Mouse (Mus musculus) heart, embryonic 13.5 days (tissue): ENCODE data around the gene Ten1. TPM values are rescaled to one million over a fixed set of nuclear protein-coding genes. Genes with fewer than 3 reads are reported as not detected.

Source experiments
- ATAC-seq: fragments of 200-750 bp; cut with Nextera tagmentation; 2 replicates; pipeline ENCODE4 v1.8.0; 2017; ENCODE audit warnings: moderate TSS enrichment; ENCODE audit not compliant: insufficient number of reproducible peaks, low FRiP score, low TSS enrichment; ENCODE audit errors: extremely low read depth
- H3K27ac ChIP-seq: fragments of 300-500 bp; sonication (generic); replicated peaks from 2 replicates; pipeline ENCODE4 v1.5.1; 2015; ENCODE audit warnings: moderate library complexity, mild to moderate bottlenecking, inconsistent platforms
- H3K27me3 ChIP-seq: fragments of 300-500 bp; sonication (generic); replicated peaks from 2 replicates; pipeline ENCODE4 v1.6.1; 2015; ENCODE audit warnings: mild to moderate bottlenecking, inconsistent platforms
- H3K36me3 ChIP-seq: fragments of 300-500 bp; sonication (generic); 2 replicates; pipeline ENCODE4 v1.6.1; 2015; ENCODE audit warnings: mild to moderate bottlenecking, inconsistent platforms
- H3K4me1 ChIP-seq: fragments of 300-500 bp; sonication (generic); 2 replicates; pipeline ENCODE4 v1.6.1; 2015; ENCODE audit warnings: inconsistent platforms
- H3K4me2 ChIP-seq: fragments of 300-500 bp; sonication (generic); 2 replicates; pipeline ENCODE4 v1.6.1; 2015; ENCODE audit warnings: inconsistent platforms, mild to moderate bottlenecking, moderate library complexity
- H3K4me3 ChIP-seq: fragments of 300-500 bp; sonication (generic); 2 replicates; pipeline ENCODE4 v1.5.1; 2015; ENCODE audit warnings: moderate library complexity, mild to moderate bottlenecking, inconsistent platforms
- H3K9ac ChIP-seq: fragments of 300-500 bp; sonication (generic); 2 replicates; pipeline ENCODE4 v1.6.1; 2015; ENCODE audit warnings: inconsistent platforms, mild to moderate bottlenecking, moderate library complexity
- H3K9me3 ChIP-seq: fragments of 300-500 bp; sonication (generic); 2 replicates; pipeline ENCODE4 v1.6.1; 2016; ENCODE audit warnings: inconsistent platforms
- WGBS: fragments of 180-500 bp; shearing (Covaris S2); methylation state at CpG from one replicate; pipeline ENCODE4 v1.1.7; 2015; ENCODE audit warnings: mixed read lengths; 5-methylcytosine and 5-hydroxymethylcytosine counted together
- polyA plus RNA-seq: library from polyadenylated mRNA; unstranded; fragments of >200 nt; fragmentation: Nextera tagmentation; extraction: Ambion mirVana; gene quantifications from 2 replicates; pipeline ENCODE4 v1.2.1, GENCODE M21; 2015

The Ten1 gene
- 82.1 and 88.7 TPM in 2 replicates for polyA plus RNA-seq

DNA sequence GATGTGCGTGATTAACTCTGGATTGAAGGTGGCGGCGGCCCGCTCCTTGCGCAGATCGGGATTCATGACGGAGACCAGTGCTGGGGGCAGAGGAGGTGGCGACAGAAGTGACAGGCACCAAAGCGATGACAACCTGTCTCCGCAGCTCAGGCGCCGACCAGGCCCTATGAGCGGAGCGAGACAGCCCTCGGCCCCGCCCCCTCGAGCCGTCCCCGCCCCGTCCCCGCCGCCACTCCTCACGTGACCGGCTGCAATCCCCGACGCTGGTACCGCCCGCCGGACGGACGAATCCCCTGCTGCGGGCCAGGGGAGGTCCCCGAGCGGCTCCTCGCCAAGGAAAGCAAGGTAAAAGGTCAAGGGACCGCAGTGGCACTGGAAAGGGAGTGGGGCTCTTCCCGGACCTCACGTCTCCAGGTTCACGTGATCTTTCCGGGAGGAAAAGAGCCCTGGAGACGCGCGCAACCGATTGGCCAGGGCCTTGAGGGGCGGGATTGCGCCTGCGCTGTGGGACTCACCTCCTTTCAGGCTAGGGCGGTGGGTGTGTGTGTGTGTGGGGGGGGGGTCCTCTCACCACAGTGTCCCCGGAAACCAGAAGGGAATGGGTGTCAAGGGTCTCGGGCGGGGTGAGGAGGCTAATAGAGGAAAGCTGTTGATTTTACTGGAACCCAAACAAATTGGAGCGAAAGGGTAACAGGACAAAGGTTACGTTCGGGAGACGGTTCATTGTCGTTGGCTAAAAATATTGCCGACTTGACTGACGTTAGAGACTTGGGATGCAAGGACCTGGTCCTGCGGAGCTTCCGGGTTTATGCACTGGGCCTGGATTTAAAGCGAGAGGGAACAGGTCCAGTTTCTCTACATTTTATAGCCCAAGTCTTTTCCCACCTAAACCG is at the start of gene Ten1, which contains the start of gene Acox1:
Gene Ten1, plus strand, starts transcription at position 217 of the 893 bp plus-strand sequence.
Gene Acox1, minus strand, starts transcription at position 407 of the 893 bp plus-strand sequence.
- under 1% methylated on average over 62 of the region's 62 CpGs for WGBS
- H3K27me3 ChIP-seq = no peaks in the 10 kb centered on the region
- H3K9me3 ChIP-seq = no peaks in the 10 kb centered on the region
- peak within 1 kb of the TSS; percentile 97 for H3K27ac ChIP-seq
- peak within 1 kb of the TSS; percentile 76 for H3K4me2 ChIP-seq
- ATAC-seq = peak; percentile 96
- peaks cover 39% of the 10 kb centered on the region for H3K36me3 ChIP-seq
- peak within 1 kb of the TSS; percentile 74 for H3K4me3 ChIP-seq
- H3K9ac ChIP-seq = peak within 1 kb of the TSS; percentile 92
- H3K4me1 ChIP-seq = peaks cover 31% of the 10 kb centered on the region

GRCm38 (mm10) chr11:116149341-116149740 is 49.3 kb upstream of the Ten1 start:
- Histone ChIP-seq H3K4me2 (no peak overlapping the region), H3K36me3 (peaks cover 100% of the 10 kb centered on the region), H3K4me3 (no peak overlapping the region), H3K9ac (0 out of 2 replicates have a peak overlapping the region, but pooled peaks have one; percentile 25), H3K27ac (no peak overlapping the region), H3K27me3 (no peaks in the 10 kb centered on the region), H3K9me3 (no peaks in the 10 kb centered on the region), H3K4me1 (0 out of 2 replicates have a peak, but pooled peaks cover 11% of the 10 kb centered on the region)
- no peak for ATAC-seq
- WGBS = 79% methylated on average over 6 of the region's 6 CpGs

DNA sequence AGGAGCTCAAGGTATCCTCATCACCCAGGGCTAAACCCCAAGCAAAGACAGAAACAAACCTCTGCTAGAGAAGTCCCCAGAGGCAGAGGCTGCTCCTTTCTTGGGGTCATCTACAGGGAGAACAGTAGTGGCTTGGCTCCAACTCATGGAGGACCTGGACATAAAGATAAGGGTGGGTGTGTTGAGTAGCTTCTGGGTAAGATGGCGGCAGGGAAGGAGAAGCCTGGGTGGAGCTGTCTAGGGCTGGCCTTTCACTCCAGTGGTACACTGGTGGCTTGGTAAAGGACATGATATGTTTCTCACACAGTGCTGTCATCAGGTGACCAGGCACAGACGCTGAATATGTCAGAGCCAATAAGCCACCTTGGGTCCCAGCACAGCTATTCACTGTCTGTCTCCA is 47.7 kb upstream of the Ten1 start:
- 75% methylated on average over 2 of the region's 2 CpGs for WGBS
- no peak for ATAC-seq
- H3K27ac ChIP-seq = no peak overlapping the region
- H3K36me3 ChIP-seq = peaks cover 100% of the 10 kb centered on the region
- 0 out of 2 replicates have a peak, but pooled peaks cover 11% of the 10 kb centered on the region for H3K4me1 ChIP-seq
- H3K9me3 ChIP-seq = no peaks in the 10 kb centered on the region
- H3K9ac ChIP-seq = no peak overlapping the region
- no peaks in the 10 kb centered on the region for H3K27me3 ChIP-seq
- no peak overlapping the region for H3K4me3 ChIP-seq
- no peak overlapping the region for H3K4me2 ChIP-seq

GRCm38 (mm10) chr11:116161312-116161711 is 37.3 kb upstream of the Ten1 start:
- H3K9ac ChIP-seq = no peak overlapping the region
- peaks cover 6% of the 10 kb centered on the region for H3K4me1 ChIP-seq
- no peak overlapping the region for H3K27ac ChIP-seq
- peaks cover 82% of the 10 kb centered on the region for H3K36me3 ChIP-seq
- H3K27me3 ChIP-seq = no peaks in the 10 kb centered on the region
- no peaks in the 10 kb centered on the region for H3K9me3 ChIP-seq
- ATAC-seq = no peak
- no peak overlapping the region for H3K4me3 ChIP-seq
- H3K4me2 ChIP-seq = no peak overlapping the region
- 69% methylated on average over 12 of the region's 12 CpGs for WGBS

DNA sequence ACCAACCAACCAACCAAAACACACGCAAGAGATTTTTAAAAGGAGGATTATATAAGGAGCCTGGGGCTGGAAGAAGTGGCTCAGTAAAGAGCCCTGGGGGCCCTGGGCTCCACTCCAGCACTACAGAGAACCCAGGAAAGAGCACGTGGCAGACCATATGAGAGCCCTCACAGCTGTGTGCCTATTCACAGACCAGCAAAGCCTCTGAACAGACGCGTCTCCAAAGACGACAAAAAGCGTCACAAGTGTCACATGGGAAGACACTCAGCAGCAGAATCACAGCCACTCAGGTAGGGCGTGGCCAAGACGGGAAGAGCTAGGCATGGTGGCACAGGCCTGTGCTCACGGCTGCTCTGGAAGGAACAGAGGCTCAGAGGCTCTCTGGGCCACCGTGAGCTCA is 36.5 kb upstream of the Ten1 start:
- WGBS = 80% methylated on average over 10 of the region's 10 CpGs
- Histone ChIP-seq H3K4me3 (no peak overlapping the region), H3K36me3 (peaks cover 74% of the 10 kb centered on the region), H3K9ac (no peak overlapping the region), H3K27ac (no peak overlapping the region), H3K9me3 (no peaks in the 10 kb centered on the region), H3K4me1 (peaks cover 14% of the 10 kb centered on the region), H3K4me2 (no peak overlapping the region), H3K27me3 (no peaks in the 10 kb centered on the region)
- no peak for ATAC-seq

DNA sequence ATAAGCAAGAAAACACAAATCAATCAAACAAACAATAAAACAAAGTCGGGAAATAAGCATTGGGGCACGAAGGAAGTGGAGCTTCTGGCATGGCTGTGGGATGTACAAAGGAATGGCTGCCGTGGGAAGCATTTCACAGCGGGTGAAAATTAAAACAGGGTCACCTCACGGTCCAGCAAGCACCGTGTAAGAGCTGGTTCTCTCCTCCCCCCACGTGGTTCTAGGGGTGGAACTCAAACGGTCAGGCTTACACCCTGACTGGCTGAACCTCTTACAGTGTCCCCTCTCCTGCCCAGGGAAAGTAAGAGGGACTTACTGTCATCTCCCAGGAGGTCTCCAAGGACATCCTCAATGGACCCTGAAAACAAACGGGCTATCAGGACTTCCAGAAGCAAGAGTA is 35.7 kb upstream of the Ten1 start:
- H3K4me1 ChIP-seq = peaks cover 17% of the 10 kb centered on the region
- H3K27me3 ChIP-seq = no peaks in the 10 kb centered on the region
- H3K4me3 ChIP-seq = no peak overlapping the region
- no peak overlapping the region for H3K27ac ChIP-seq
- no peak for ATAC-seq
- no peak overlapping the region for H3K4me2 ChIP-seq
- H3K9ac ChIP-seq = no peak overlapping the region
- no peaks in the 10 kb centered on the region for H3K9me3 ChIP-seq
- 64% methylated on average over 9 of the region's 9 CpGs for WGBS
- H3K36me3 ChIP-seq = peaks cover 65% of the 10 kb centered on the region

- H3K9me3 ChIP-seq = no peaks in the 10 kb centered on the region
- H3K4me3 ChIP-seq = peak overlapping the region; percentile 70
- peak overlapping the region; percentile 95 for H3K27ac ChIP-seq
- H3K9ac ChIP-seq = peak overlapping the region; percentile 88
- WGBS = 4% methylated on average over 6 of the region's 6 CpGs
- ATAC-seq = no peak
- H3K36me3 ChIP-seq = peaks cover 40% of the 10 kb centered on the region
- peaks cover 24% of the 10 kb centered on the region for H3K4me1 ChIP-seq
- H3K27me3 ChIP-seq = no peaks in the 10 kb centered on the region
- H3K4me2 ChIP-seq = peak overlapping the region; percentile 73
Measured at GRCm38 (mm10) chr11:116167232-116167631, 31.4 kb upstream of the Ten1 start.

DNA sequence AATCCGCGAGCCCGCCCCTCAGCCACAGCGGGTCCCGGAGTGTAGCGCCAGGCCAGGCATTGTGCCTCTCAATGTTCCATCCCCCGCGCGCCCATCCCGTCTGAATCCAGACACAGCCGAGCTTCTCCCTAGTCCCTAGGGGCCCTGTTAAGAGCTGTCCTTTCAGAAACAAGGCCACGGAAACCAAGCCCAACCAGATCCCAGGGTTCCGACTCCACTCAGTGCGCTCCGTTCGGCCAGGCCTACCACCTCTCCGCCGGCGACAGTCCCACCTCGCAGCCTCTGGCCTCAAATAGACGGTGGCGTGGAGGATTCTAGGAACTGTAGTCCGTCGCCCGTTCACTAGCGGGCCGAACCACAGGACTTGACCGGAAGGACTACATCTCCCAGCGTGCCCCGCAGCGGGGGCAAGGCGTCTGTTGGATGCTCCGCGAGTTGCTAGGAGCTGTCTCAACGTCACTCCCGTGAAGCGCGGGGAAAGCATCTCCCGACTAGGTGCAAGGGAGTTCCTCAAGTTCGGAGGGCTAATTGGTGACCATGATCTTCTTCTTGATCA is 30.7 kb upstream of the Ten1 start, which contains the start of gene Fbf1:
Gene Fbf1, minus strand, starts transcription at position 283 of the 556 bp plus-strand sequence.
- Histone ChIP-seq H3K4me1 (peaks cover 24% of the 10 kb centered on the region), H3K27me3 (no peaks in the 10 kb centered on the region), H3K9me3 (no peaks in the 10 kb centered on the region), H3K4me3 (peak within 1 kb of the TSS; percentile 70), H3K4me2 (peak within 1 kb of the TSS; percentile 73), H3K9ac (peak within 1 kb of the TSS; percentile 88), H3K27ac (peak within 1 kb of the TSS; percentile 95), H3K36me3 (peaks cover 46% of the 10 kb centered on the region)
- under 1% methylated on average over 40 of the region's 40 CpGs for WGBS
- peak; percentile 93 for ATAC-seq

DNA sequence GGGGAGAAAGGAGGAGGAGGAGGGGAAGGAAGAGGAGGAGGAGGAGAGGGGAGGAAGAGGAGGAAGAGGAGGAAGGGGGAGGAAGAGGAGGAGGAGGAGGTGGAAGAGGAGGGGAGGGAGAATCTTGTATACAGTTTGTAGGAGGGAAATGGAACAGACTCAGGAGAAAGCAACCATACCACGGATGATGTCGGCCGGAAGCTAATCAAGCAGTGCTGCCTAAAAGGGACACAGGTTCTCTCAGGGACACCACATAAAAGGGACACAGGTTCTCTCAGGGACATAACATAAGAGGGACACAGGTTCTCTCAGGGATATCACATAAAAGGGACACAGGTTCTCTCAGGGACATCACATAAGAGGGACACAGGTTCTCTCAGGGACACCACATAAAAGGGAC is 29.4 kb upstream of the Ten1 start:
- Histone ChIP-seq H3K4me2 (no peak overlapping the region), H3K36me3 (peaks cover 46% of the 10 kb centered on the region), H3K4me3 (no peak overlapping the region), H3K4me1 (peaks cover 24% of the 10 kb centered on the region), H3K27ac (no peak overlapping the region), H3K9ac (no peak overlapping the region), H3K9me3 (no peaks in the 10 kb centered on the region), H3K27me3 (no peaks in the 10 kb centered on the region)
- no peak for ATAC-seq
- 89% methylated on average over 3 of the region's 3 CpGs for WGBS

GRCm38 (mm10) chr11:116170003-116170800 is 28.5 kb upstream of the Ten1 start:
- Histone ChIP-seq H3K27me3 (no peaks in the 10 kb centered on the region), H3K4me3 (no peak overlapping the region), H3K9ac (no peak overlapping the region), H3K4me2 (no peak overlapping the region), H3K27ac (no peak overlapping the region), H3K9me3 (no peaks in the 10 kb centered on the region), H3K36me3 (peaks cover 49% of the 10 kb centered on the region), H3K4me1 (peaks cover 20% of the 10 kb centered on the region)
- WGBS = 76% methylated on average over 5 of the region's 5 CpGs
- ATAC-seq = no peak

DNA sequence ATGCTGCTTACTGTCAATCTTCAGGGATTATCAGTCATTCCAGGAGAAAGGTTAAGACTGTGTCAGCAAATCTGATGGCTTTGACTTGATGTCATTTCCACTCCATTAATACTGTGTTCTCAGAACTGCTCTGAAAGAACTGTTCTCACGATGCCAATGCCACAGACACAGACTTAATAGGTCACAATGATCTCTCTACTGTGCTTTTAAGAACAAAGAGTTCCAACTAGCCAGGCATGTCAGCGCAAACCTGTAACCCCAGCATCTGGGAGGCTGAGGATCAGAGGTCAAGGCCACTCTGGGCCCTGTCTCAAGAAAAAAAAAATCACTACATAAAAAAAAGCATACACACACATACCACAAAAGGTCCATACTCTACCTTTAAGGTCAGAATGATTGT is 26.7 kb upstream of the Ten1 start:
- Histone ChIP-seq H3K27ac (no peak overlapping the region), H3K4me3 (no peak overlapping the region), H3K4me1 (peaks cover 11% of the 10 kb centered on the region), H3K4me2 (no peak overlapping the region), H3K9ac (no peak overlapping the region), H3K27me3 (no peaks in the 10 kb centered on the region), H3K9me3 (no peaks in the 10 kb centered on the region), H3K36me3 (peaks cover 60% of the 10 kb centered on the region)
- no peak for ATAC-seq
- WGBS = 83% methylated on average over 2 of the region's 2 CpGs
